Mouse (Mus musculus): ENCODE data around the gene Gm12166. TPM values are rescaled to one million over a fixed set of nuclear protein-coding genes. Genes with fewer than 3 reads are reported as not detected.

The Gm12166 gene
- polyA plus RNA-seq, 1 experiment from 2014 or later: 2.4 TPM

DNA sequence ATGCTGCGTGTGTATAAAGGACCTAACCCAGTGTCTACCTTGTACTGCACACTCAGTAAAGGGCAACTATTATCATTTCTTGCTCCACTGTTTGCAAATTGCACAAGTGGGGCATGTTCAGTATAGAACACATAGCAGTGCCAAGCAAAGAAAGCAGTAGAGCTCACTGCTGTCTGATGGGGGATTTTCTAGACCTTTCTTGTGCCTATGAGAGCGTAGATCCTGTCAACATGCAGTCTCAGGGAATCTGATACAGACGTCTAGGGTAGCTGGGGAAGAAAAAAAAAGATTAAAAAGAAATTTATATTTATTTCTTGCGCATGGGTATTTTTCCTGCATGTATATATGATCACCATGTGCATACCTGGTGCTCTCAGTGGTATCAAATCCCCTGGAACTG lies 18.0 kb upstream of the Gm12166 start:
- Histone ChIP-seq H3K36me3 (0 out of 2 replicates have a peak, but pooled peaks cover 2% of the 10 kb centered on the region), H3K27me3 (ENCODE audit: low read depth, poor library complexity, severe bottlenecking) (no peaks in the 10 kb centered on the region), H3K27ac (replicated peaks) (0 out of 2 replicates have a peak overlapping the region, but pooled peaks have one; percentile 49), H3K4me1 (peaks cover 39% of the 10 kb centered on the region), H3K9me3 (replicated peaks) (no peaks in the 10 kb centered on the region), H3K4me3 (no peak overlapping the region)
- DNase-seq (ENCODE audit: low spot score): no peak
- 80% methylated on average over 4 of the region's 4 CpGs for WGBS

- Histone ChIP-seq H3K36me3 (0 out of 2 replicates have a peak, but pooled peaks cover 2% of the 10 kb centered on the region), H3K27me3 (ENCODE audit: low read depth, poor library complexity, severe bottlenecking) (no peaks in the 10 kb centered on the region), H3K4me1 (peaks cover 46% of the 10 kb centered on the region), H3K27ac (replicated peaks) (peak overlapping the region; percentile 49; the same call in 1 of the 2 replicates), H3K9me3 (replicated peaks) (no peaks in the 10 kb centered on the region), H3K4me3 (no peak overlapping the region)
- WGBS: 44% methylated on average over 17 of the region's 17 CpGs
- peak; percentile 25 for DNase-seq (ENCODE audit: low spot score)
Measured at GRCm38 (mm10) chr11:46069408-46070003, 17.4 kb upstream of the Gm12166 start.

GRCm38 (mm10) chr11:46068756-46069407 lies 16.8 kb upstream of the Gm12166 start:
- H3K27me3 ChIP-seq (ENCODE audit: low read depth, poor library complexity, severe bottlenecking): no peaks in the 10 kb centered on the region
- WGBS: 33% methylated on average over 12 of the region's 12 CpGs
- no peak for DNase-seq (ENCODE audit: low spot score)
- H3K4me1 ChIP-seq: peaks cover 47% of the 10 kb centered on the region
- H3K36me3 ChIP-seq: 0 out of 2 replicates have a peak, but pooled peaks cover 2% of the 10 kb centered on the region
- H3K9me3 ChIP-seq (replicated peaks): no peaks in the 10 kb centered on the region
- H3K4me3 ChIP-seq: no peak overlapping the region
- peak overlapping the region; percentile 49 for H3K27ac ChIP-seq (replicated peaks)

GRCm38 (mm10) chr11:46067371-46068060 lies 15.4 kb upstream of the Gm12166 start:
- Histone ChIP-seq H3K27me3 (ENCODE audit: low read depth, poor library complexity, severe bottlenecking) (no peaks in the 10 kb centered on the region), H3K4me3 (no peak overlapping the region), H3K9me3 (replicated peaks) (no peaks in the 10 kb centered on the region), H3K27ac (replicated peaks) (no peak overlapping the region), H3K4me1 (peaks cover 49% of the 10 kb centered on the region), H3K36me3 (0 out of 2 replicates have a peak, but pooled peaks cover 2% of the 10 kb centered on the region)
- WGBS: 89% methylated on average over 10 of the region's 10 CpGs
- no peak for DNase-seq (ENCODE audit: low spot score)

- Histone ChIP-seq H3K9me3 (replicated peaks) (no peaks in the 10 kb centered on the region), H3K4me1 (peaks cover 47% of the 10 kb centered on the region), H3K4me3 (no peak overlapping the region), H3K27me3 (ENCODE audit: low read depth, poor library complexity, severe bottlenecking) (no peaks in the 10 kb centered on the region), H3K27ac (replicated peaks) (peak overlapping the region; percentile 59), H3K36me3 (0 out of 2 replicates have a peak, but pooled peaks cover 2% of the 10 kb centered on the region)
- WGBS: 76% methylated on average over 21 of the region's 21 CpGs
- peak; percentile 30 for DNase-seq (ENCODE audit: low spot score)
Measured at GRCm38 (mm10) chr11:46065201-46066011, 13.3 kb upstream of the Gm12166 start.

GRCm38 (mm10) chr11:46064767-46065166 lies 12.6 kb upstream of the Gm12166 start:
- peak overlapping the region; percentile 59 for H3K27ac ChIP-seq (replicated peaks)
- H3K27me3 ChIP-seq (ENCODE audit: low read depth, poor library complexity, severe bottlenecking): no peaks in the 10 kb centered on the region
- WGBS: 80% methylated on average over 8 of the region's 8 CpGs
- 0 out of 2 replicates have a peak, but pooled peaks cover 2% of the 10 kb centered on the region for H3K36me3 ChIP-seq
- no peak for DNase-seq (ENCODE audit: low spot score)
- peaks cover 43% of the 10 kb centered on the region for H3K4me1 ChIP-seq
- no peak overlapping the region for H3K4me3 ChIP-seq
- H3K9me3 ChIP-seq (replicated peaks): no peaks in the 10 kb centered on the region

DNA sequence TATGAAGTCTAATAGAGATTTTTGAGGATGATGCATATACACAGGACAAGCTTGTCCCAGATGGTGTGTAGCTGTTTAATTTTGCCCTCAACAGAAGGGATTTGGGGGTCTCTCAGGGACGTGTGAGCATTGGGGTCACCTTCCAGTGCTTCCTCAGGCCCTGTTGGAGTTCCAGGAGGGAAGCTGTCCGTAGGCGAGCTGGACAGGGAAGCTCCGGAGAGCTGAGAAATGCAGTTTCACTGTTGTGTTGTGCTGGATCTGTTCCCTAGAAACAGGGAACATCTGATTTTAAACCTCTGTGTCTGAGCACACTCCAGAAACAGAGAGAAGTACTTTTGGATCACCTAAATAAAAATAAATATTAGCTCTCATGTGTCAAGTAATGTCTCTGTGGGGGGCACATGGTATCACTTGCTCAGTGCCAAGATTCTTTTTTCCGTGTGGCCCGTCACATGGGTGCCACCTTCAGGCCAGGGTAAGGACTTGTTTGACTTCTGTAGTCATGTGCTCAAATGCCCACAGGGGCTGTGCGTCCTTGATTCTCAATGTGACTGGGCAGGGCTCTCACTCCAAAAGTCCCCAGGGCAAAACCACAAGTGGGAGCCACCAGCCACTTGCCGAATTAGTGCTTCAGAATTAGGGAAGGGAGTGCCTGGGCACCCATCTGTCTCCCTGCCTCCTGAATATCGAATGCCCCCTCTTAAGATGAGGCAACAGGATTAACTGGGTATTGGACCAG lies 11.0 kb upstream of the Gm12166 start:
- H3K27me3 ChIP-seq (ENCODE audit: low read depth, poor library complexity, severe bottlenecking): peaks cover under 1% of the 10 kb centered on the region; the same call in 1 of the 2 replicates

DNA sequence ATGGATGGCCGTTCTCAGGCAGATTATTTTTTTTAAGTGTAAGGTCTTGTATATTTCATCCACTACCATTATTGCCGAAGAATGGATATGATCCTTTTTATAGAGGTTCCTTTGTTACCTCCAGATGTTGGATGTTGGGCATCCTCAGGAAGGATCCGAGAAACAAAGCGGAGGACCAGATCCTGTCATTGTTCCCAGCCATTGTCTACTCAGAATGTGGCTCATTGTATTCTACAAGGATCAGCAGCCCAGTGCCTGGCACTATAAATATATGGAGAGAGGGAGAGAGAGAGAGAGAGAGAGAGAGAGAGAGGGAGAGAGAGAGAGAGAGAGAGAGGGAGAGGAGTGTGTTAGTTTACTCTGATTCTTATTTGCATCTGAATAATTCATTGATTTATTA lies 10.4 kb upstream of the Gm12166 start:
- no peak for DNase-seq (ENCODE audit: low spot score)
- Histone ChIP-seq H3K36me3 (0 out of 2 replicates have a peak, but pooled peaks cover 2% of the 10 kb centered on the region), H3K9me3 (replicated peaks) (no peaks in the 10 kb centered on the region), H3K4me1 (peaks cover 32% of the 10 kb centered on the region), H3K4me3 (no peak overlapping the region), H3K27ac (replicated peaks) (no peak overlapping the region), H3K27me3 (ENCODE audit: low read depth, poor library complexity, severe bottlenecking) (peaks cover 7% of the 10 kb centered on the region)
- 63% methylated on average over 4 of the region's 4 CpGs for WGBS

More for the DNA sequence above, 11.0 kb upstream of the Gm12166 start:
- no peak for DNase-seq (ENCODE audit: low spot score)
- H3K27ac ChIP-seq (replicated peaks): no peak overlapping the region
- H3K4me1 ChIP-seq: peaks cover 30% of the 10 kb centered on the region
- WGBS: 72% methylated on average over 9 of the region's 9 CpGs
- H3K9me3 ChIP-seq (replicated peaks): no peaks in the 10 kb centered on the region
- no peak overlapping the region for H3K4me3 ChIP-seq
- H3K36me3 ChIP-seq: 0 out of 2 replicates have a peak, but pooled peaks cover 2% of the 10 kb centered on the region

- Histone ChIP-seq H3K9me3 (replicated peaks) (no peaks in the 10 kb centered on the region), H3K4me1 (peaks cover 39% of the 10 kb centered on the region), H3K27ac (replicated peaks) (no peak overlapping the region), H3K36me3 (0 out of 2 replicates have a peak, but pooled peaks cover 2% of the 10 kb centered on the region), H3K4me3 (no peak overlapping the region), H3K27me3 (ENCODE audit: low read depth, poor library complexity, severe bottlenecking) (peaks cover 13% of the 10 kb centered on the region)
- 82% methylated on average over 6 of the region's 6 CpGs for WGBS
- DNase-seq (ENCODE audit: low spot score): no peak
Measured at GRCm38 (mm10) chr11:46061776-46062445, 9.8 kb upstream of the Gm12166 start.

DNA sequence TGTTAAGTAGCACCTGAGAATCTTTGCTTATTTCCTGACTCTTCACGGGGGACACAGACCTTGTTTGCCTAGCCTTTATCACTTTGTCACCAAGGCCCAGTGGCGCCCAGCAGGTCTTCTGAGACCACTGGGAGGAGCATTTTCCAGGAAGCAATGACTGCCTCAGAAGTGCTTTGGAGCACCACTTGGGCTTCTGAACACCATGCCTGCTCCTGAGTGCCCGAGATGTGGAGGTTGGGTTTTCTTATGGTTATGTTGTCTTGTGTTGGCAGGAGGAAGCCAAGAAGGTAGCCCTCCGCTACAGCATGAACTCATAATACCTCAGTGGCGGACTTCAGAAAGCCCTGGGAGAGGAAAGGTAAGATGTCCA lies 8.5 kb upstream of the Gm12166 start:
- Histone ChIP-seq H3K36me3 (no peaks in the 10 kb centered on the region), H3K27me3 (ENCODE audit: low read depth, poor library complexity, severe bottlenecking) (peaks cover 19% of the 10 kb centered on the region), H3K9me3 (replicated peaks) (no peaks in the 10 kb centered on the region), H3K4me1 (peaks cover 44% of the 10 kb centered on the region), H3K27ac (replicated peaks) (no peak overlapping the region), H3K4me3 (no peak overlapping the region)
- 71% methylated on average over 5 of the region's 5 CpGs for WGBS
- no peak for DNase-seq (ENCODE audit: low spot score)

- DNase-seq (ENCODE audit: low spot score): no peak
- no peaks in the 10 kb centered on the region for H3K9me3 ChIP-seq (replicated peaks)
- H3K27me3 ChIP-seq (ENCODE audit: low read depth, poor library complexity, severe bottlenecking): peaks cover 22% of the 10 kb centered on the region
- no peak overlapping the region for H3K27ac ChIP-seq (replicated peaks)
- H3K4me1 ChIP-seq: peaks cover 44% of the 10 kb centered on the region
- no peak overlapping the region for H3K4me3 ChIP-seq
- WGBS: 74% methylated on average over 8 of the region's 8 CpGs
- no peaks in the 10 kb centered on the region for H3K36me3 ChIP-seq
Measured at GRCm38 (mm10) chr11:46059887-46060650, 7.9 kb upstream of the Gm12166 start.
